Mouse (Mus musculus) adrenal gland, postnatal 14 days (tissue): Measurements from ENCODE around the gene Trim2. TPM values are rescaled to one million over a fixed set of nuclear protein-coding genes. Genes with fewer than 3 reads are reported as not detected.
A peak's percentile ranks its signal among the peaks of the same experiment; 100 is the strongest.

Experiments used
- DNase-seq: peaks from one replicate; pipeline ENCODE4 v3.0.0; 2021; ENCODE audit warnings: mixed read lengths
- total RNA-seq: library from RNA; stranded (reverse); gene quantifications from 2 replicates; pipeline ENCODE4 v1.2.3, GENCODE M21; 2021

Gene Trim2
- total RNA-seq, 1 experiment from 2014 or later, result 53.5 TPM

DNA sequence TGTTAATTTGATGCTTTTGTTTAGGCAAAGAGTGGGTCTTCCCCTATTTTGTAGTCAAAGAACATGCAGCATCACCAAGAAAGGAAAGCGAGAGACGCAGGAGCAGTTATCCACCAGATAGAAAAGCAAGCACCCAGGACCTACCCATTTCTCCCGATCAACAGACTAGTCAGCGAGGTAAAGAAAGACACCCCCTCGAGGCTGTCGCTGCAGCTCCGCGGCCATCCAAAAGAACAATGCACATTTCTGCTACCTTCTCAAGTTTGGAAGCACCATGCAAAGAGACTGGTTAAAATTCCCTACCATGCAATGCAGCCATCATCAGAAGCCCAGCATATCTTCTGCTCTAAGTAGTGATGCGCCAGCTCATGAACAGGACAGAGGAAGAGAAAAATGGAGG lies 86.4 kb downstream of the Trim2 start:
- DNase-seq, result no peak

DNA sequence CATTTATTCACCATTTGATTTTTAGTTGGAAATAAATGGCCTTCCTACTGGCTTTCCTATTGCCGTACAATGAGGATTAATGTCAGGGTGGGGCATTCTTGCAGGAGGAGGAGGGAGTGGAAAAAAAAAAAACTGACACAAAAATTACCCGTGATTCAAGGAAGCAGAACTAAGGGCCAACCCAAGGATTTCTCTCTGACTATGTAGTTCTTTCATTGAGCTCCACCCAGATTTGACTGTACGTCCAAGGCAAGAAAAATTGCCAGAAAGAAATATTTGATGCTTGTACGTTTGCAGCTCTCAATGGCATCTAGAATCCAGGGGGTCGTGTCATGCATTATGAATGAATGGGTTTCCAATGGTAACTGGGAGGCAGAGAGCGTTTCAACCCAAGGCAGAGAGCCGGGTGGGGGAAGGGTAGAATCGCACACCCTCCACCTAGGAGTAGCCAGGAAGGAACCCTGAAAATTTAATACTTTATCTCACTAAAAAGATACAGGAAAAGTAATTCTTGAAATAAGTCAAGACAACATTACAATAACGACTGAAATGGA lies 86.9 kb downstream of the Trim2 start:
- DNase-seq, result no peak

DNA sequence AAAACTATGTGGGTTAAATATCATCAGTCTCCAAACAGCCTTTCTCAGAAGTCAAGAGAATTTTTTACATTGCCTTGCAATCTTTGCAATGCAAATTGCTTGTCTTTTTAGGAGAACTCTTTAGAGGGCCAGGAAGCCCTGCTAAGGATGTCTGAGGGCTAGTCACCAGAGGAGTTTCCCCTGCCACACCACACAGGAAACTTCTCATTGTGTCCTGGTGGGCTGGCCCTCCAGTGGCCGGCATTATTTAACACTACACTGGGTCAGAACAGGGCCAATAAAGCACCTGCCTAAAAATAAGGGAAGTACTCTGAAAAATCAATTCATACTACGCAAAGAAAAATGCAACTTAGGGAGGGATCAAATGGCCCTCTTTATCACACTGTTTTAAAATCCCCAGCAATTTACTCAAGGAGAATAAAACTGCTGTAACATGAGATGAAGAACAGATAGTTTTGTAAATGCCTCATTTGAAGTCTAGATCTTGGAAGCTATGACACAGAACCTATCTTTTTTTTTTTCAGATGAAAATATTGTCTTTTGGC lies 87.4 kb downstream of the Trim2 start:
- DNase-seq, result no peak

DNA sequence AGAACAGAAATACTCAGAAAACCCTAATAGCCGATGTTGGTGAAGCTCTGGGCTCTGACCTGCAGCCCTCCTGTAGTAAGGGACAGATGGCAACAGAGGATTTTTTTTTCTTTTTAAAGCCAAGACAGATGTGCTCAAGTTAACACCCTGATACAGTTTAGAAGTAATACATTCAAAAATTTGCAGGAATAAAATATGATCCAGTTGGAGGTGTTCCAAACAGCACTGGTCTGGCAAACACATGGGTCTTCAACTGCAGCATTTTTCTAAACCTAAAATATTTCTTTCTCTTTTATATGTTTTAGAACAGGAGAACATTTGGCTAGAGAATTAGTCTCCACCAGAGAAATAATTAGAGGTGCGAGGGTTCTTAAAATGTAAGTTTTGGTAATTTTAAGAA lies 88.2 kb downstream of the Trim2 start:
- no peak for DNase-seq

DNA sequence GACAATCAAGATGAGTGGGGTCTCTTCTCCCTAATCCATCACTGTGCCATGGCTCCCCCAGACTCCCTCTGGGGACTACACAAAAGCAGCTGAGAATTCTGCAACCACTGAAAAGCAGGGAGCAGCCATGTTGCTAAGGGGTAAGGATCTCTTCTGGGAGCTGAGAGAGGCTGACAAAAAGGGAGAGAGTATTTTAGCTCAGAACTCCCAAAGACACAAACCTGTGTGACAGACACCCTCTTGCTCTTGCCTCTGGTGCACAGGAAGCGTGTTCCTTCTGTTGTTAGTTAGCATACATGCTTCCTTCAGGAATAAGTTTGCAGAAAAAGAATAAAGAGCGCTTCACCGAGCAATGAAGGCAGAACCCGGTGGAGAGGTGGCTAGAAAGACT lies 88.7 kb downstream of the Trim2 start:
- DNase-seq, result no peak

DNA sequence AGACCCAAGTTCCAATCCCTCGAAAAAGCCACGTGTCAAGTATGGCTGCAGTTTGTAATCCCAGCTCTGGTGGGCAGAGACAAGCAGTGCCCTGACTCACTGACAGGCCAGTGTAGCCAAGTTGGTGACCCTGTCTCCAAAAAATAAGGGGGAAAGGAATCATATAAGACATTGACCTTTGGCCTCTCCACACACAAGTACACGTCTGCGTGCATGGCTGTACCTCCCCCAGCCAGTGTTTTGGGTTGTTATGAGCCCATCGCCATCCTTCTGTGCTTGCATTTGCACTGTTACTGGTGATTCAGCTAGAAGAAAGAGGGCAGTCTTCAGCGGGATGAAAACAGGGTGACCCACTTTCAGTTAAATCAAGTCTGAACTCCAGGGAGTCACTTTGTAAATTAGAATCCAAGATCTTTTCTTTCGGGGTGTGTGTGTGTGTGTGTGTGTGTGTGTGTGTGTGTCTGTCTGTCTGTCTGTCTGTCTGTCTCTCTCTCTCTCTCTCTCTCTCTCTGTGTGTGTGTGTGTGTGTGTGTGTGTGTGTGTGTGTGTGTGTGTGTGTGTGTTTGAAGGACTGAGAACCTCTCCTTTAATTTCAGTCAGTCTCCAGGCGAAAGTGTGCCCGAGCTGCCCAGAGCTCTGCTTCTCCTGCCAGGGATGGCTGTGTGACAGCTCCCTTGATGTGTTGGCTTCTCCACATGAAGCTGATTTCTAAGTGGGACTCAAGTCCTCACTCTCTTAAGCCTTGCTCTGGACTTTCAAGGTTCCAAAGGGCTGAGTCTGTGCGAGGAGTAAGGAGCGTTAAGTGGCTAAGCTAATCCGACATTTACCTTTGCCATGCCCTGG lies 89.3 kb downstream of the Trim2 start:
- DNase-seq, result peak; percentile 49

DNA sequence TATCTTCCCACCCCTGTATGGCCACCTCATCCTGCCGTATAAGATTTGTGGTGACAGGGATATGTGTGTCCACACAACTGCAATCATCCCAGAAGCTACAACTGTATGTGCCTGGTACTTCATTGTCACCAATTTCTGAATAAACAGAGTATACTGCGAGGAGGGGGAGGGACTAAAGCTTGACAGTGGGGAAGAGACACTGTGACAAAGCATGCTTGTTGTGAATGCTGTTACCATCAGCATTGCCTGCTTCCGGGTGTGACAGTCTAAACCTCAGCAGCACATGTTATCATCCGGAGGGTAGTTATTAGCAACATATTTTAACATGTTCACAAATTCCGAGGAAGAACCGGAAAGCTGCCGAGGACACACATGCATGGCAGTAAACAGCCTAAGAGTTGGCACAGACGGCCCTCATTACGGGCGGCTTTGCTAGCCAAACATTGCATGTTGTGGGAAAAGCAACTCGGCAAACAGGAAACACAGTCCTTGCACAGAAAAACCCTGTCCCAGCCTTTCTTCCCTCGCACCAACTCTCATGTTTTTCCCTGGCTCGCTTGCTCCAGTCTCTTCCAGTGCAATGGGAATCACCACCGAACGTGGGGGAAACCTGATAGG lies 90.8 kb downstream of the Trim2 start:
- no peak for DNase-seq

DNA sequence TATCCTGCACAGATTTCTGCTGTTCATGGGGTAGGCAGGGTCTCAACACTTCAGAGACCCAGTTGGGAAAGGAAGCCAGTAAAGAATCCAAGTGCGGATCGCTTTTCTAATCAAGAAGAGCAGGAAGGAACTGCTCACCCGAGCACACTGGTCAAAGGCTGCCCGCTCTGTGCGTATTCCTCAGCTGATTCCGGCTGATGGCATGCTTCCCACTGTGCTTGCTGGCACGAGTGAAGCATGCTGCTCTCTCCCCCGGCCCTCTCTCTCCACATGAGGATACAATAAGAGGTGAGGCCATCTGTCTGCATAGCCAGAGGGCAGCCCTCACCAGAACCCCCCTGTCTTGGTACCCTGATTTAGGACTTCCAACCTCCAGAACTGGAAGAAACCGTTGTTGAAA lies 91.4 kb downstream of the Trim2 start:
- DNase-seq, result peak; percentile 44

DNA sequence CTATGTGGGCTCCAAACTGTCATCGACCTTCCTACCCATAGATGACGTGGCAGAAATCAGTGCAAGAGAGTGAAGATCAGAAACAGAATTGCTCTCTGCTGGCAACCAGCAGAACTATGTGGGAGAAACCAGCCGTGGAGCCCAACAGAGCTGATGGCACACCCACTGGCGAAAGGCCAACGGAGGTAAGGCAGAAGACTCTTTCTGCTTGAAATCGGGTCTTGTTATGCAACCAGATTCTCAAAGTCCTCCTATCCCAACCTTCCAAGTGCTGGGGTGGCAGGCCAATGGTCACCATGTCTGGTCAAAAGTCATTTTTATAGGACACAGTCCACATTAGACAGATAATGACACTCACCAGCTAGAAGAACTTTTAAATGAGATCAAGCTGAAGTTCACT lies 92.2 kb downstream of the Trim2 start:
- peak; percentile 49 for DNase-seq

DNA sequence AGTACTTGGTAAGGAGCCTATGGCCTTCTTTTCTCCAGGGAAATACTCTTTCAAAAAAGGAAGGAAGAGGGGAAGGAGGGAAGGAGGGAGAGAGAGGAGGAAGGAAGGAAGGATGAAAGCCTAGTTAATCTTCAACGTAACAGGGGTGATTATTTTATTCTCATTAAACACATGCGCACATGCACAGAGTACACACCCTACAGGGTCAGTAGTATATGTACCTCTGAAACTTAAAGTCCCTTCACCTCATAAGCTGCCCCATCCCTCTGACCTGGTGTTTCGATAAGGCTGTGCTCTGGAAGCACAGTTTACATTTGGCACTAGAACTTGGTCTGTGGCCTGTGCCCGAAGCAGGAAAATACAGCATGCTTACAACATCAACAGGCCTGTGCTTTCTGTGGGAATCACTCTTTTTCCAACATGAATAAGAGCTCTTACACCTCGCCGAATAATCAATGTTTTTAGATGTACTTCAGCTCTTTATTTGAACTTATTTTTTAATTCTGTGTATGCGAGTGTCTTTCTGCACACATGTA lies 95.3 kb downstream of the Trim2 start:
- DNase-seq, result no peak

DNA sequence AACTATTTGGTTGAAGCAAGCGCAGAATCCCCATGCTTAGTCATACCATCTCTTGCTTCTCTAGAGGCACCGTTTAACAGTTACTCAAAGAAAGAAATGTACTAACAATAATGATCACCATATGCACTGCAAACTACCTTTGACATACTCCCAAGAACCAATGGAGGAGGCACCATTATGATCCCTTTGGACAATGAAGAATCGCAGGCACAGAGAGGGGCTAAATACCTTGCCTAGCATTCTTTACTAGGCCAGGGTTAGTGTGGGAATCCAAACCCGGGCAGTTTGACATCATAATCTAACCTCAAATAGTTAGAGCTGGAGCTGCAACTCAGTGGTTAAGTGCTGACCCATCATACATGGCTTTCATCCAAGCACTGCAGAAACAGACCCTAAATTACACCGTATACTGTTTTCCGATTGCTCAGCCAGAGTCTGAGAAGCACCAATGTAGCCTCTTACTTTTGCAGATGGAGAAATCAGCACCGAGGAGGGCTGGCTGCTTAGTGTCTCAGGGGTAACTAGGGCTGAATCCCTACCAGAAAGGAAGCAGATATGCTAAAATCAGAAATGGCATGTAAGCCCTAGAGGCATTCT lies 97.7 kb downstream of the Trim2 start:
- no peak for DNase-seq

DNA sequence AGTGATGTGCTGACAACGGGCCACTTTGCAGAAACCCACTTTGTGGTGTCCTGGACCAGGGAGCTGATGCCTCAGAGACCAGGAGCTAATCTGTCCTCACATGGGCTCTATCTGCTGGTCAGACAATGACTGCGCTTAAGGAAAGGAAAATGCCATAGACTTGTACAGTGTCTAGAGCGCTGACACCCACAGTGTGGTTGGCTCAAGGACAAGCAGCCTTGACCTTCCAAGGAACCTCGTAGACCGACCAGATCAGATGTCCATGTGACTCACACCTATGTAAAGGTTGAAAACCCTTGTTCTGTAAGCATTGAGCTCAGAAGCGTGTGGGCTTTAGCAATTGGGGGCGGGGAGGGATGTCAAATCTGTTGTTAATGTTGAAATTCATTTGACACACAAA lies 98.2 kb downstream of the Trim2 start:
- peak; percentile 37 for DNase-seq

DNA sequence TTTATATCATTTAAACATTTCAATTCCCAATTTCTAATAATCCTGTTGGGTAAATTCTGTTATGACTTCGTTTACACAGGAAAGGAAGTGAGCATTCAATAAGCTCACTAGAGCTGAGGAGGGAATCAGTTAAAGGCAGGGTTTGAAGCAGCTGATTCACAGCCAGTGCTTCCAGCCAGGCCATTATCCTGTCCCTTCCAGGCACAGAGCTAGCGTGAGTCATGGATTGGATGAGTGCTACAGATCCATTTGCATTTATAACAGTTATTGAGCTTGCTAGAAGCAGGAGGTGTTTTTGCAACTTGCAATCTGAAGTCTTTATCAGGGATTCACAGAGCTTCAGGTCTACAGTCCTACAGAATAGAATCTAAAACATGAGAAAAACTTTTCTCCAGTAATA lies 99.3 kb downstream of the Trim2 start:
- peak; percentile 37 for DNase-seq

DNA sequence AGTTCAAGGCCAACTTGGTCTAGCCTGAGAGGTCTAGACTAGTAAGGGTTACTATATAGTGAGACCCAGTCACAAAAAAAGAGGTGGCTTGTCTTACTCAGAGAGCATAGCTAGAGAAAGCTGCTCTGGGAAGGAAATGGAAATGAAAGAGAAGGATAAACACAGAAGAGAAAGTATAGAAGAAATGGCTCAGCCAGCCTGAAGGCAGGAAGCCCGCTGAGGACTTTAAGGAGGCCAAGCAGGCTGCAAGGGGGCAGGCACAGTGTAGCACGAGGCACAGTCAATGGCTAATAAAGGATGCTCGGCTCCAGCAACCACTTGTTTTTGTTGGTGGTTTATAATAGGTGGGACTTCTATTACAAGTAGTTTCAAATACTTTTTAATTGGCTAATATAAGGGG lies 100.6 kb downstream of the Trim2 start:
- DNase-seq, result no peak

DNA sequence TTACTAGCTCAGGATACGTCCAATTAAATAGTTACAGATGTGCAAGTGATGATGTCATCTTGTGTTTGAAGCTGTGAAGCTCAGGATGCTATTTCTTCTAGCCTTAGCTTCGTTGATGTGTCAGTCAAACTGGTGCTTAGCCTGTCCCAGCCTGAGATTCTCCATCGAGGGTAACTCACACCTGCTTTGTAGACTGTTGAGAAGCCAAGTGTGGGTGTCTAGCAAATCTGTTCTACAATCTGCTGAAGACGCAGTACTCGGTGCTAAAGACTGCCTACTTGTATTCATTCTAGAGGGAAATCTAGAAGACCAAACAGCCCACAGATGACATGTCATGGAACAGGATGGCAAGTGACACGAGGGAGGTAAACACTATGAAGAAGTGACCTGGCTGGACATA lies 101.0 kb downstream of the Trim2 start:
- no peak for DNase-seq

DNA sequence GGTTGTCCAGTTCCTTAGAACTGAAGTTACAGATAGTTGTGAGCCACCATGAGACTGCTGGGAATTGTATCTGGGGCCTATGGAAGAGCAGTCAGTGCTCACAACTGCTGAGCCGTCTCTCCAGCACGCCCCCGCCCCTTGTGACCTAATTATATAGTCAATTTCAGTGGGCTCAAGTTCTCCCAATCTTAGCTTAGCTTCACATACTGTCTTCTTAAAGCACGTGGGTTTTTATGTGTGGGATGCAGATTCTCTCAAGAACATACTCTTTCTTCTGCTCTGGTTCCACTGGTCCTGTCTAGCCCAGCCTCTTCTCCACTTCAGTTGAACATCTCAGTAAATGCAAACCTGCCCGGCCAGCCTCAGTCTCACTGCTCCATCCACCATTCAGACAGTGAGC lies 102.0 kb downstream of the Trim2 start:
- no peak for DNase-seq

DNA sequence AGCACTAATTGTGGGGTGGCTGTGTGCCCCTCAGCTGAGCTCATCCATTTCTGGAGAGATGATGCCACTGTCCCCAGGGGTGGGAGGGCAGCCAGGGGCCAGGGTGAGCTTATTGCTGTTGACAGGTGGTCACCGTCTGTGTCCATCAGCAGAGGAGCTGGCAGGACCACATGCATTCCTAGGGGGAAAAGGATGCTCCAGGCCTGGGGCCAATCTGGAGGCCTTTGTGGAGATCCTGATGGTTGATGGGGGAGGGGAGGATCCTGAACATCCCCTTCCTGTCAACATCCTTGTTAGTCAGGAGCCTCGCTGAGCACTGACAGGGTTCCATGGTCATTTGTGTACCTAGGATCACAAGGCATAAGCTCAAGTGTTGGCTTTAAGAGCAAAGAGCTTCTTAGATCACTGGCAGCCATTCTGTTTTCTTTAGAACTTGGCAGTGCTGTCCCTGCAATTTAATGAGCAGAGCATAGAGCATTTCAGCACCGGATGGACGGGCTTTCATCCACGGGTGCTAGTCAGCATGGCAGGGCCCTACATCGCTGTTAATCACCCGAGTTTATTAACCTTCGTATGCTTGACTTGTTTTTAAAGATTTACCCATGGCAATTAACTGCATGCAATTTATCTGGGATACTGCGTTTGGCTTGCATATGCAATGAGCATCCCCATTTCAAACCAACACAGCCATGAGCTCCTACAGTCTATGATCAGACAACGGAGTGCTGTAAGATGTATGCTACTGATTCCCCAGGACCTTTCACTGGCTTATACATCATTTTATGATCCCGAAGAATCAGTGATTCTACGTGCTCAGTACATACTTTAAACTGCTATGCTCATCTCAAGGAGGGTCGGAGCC lies 105.9 kb downstream of the Trim2 start:
- DNase-seq, result no peak

DNA sequence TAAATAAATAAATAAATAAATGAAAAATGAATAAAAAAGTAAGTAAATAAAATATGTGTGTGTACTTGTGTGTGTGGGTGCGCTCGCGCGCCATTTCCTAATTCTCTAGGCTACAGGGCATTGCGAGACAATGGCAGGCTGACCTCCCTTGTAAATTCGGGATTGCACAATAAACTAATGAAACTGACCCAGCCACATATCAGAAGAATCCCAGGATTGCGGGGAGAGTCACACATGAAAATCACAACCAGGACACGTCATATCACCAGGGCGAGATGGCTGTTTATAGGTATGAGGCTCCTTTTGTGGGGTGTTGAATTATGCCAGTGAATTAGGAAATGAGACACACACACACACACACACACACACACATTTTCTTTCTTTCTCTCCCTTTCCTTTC lies 107.2 kb downstream of the Trim2 start:
- DNase-seq, result no peak

DNA sequence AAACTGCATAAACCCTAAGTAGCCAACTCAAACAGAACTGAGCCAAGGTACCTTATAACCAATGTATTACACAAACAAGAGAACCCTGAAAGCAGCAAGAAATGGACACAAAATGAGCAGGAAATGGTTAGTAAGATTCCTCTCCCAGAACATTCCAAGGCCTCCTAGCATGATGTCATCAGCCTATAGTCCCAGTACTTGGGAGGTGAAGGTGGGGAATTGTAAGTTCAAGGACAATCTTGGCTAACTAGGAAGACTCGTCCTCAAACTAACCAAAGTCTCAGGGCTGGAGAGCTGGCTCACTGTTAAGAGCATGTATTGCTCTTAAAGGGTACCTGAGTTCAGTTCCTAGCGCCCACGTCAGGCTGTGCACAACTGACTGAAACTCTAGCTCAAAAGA lies 108.4 kb downstream of the Trim2 start:
- DNase-seq, result no peak

DNA sequence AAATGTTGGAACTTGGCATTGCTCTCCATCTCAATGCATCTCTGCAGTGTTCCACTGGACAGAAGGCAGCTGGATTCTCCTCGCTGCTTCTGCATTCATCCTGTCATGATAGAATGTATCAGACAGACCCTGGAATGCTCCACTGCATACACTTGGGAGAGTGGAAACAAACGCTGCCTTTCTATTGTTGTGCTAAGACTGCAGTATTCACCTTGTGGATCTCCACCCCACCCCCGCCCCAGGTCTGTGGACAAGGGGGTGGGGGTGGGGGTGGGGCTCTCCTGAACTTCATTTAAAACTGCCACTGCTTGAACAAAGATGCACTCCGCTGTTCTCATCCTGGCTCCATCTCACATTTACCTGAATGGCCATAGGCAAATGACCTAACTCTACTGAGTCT lies 112.8 kb downstream of the Trim2 start:
- no peak for DNase-seq

DNA sequence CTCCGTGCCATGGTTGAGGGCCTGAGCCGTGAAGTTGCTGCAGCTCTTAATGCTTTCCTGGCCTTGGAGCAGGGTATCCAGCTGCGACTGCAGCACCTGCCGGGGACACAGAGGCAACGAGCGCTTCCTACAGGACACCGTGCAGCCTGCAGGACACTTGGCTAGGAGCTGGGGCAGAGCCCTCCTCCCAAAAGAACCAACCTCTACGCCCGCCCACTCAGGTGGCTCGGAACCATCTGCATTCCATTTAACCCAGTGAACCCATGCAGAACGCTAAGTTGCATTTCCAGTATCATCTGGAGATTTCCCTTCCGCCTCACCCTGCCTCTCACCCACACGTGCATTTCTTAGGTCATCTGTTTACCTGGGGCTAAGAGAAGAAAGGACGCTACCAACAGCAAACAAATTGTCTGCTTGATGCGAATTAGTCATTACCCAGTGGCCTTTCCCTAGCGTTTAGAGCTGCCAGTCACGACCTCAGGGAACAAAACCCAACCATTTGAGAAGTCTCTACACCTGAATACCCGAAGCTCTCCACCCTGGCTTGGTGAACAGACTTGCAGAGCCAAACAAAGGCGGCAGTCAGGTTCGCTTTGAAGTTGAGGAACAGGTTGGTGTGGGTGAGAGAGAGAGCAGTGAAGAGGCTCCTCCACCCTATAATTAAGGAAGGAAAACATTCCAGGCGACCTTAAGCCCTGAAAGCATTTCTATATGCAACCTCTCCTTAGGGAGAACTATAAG lies 115.4 kb downstream of the Trim2 start:
- peak; percentile 23 for DNase-seq
